Mouse (Mus musculus): Measurements from ENCODE around the gene Ube2z. TPM values are rescaled to one million over a fixed set of nuclear protein-coding genes. Genes with fewer than 3 reads are reported as not detected.
A peak's percentile ranks its signal among the peaks of the same experiment; 100 is the strongest.

The Ube2z gene
- polyA plus RNA-seq, 1 experiment from 2014 or later = 43.2 TPM

- H3K9ac ChIP-seq = peak overlapping the region; percentile 46; the same call in 1 of the 2 replicates
- no peaks in the 10 kb centered on the region for H3K27me3 ChIP-seq
- H3K9me3 ChIP-seq = no peaks in the 10 kb centered on the region
- WGBS = 64% methylated on average over 13 of the region's 13 CpGs
- H3K4me2 ChIP-seq = peak overlapping the region; percentile 58
- H3K4me1 ChIP-seq = peaks cover 14% of the 10 kb centered on the region
- peaks cover 15% of the 10 kb centered on the region for H3K36me3 ChIP-seq
- H3K27ac ChIP-seq = peak overlapping the region; percentile 76
- peak overlapping the region; percentile 83 for H3K4me3 ChIP-seq
- no peak for ATAC-seq (ENCODE audit: insufficient number of reproducible peaks, insufficient read depth, low FRiP score, low TSS enrichment, low read depth)
Measured at GRCm38 (mm10) chr11:96076221-96077105, 11.3 kb upstream of the Ube2z start.

- peak within 1 kb of the TSS; percentile 88 for H3K9ac ChIP-seq
Measured at GRCm38 (mm10) chr11:96075509-96076220, 10.5 kb upstream of the Ube2z start, which contains the start of gene Atp5g1. Gene Atp5g1, minus strand, starts transcription at chr11:96075670.

GRCm38 (mm10) chr11:96075177-96075508, 10.0 kb upstream of the Ube2z start:
- Histone ChIP-seq H3K4me3 (peak overlapping the region; percentile 83), H3K9ac (peak overlapping the region; percentile 88), H3K27me3 (no peaks in the 10 kb centered on the region), H3K36me3 (peaks cover 28% of the 10 kb centered on the region), H3K9me3 (no peaks in the 10 kb centered on the region), H3K4me2 (peak overlapping the region; percentile 90), H3K4me1 (peaks cover 14% of the 10 kb centered on the region), H3K27ac (peak overlapping the region; percentile 62)
- ATAC-seq (ENCODE audit: insufficient number of reproducible peaks, insufficient read depth, low FRiP score, low TSS enrichment, low read depth) = no peak
- under 1% methylated on average over 15 of the region's 15 CpGs for WGBS

More at GRCm38 (mm10) chr11:96075509-96076220, 10.5 kb upstream of the Ube2z start, which contains the start of gene Atp5g1:
- Histone ChIP-seq H3K4me1 (peaks cover 14% of the 10 kb centered on the region), H3K27ac (peak within 1 kb of the TSS; percentile 76), H3K4me2 (peak within 1 kb of the TSS; percentile 90), H3K27me3 (no peaks in the 10 kb centered on the region), H3K4me3 (peak within 1 kb of the TSS; percentile 83), H3K9me3 (no peaks in the 10 kb centered on the region), H3K36me3 (peaks cover 23% of the 10 kb centered on the region)
- under 1% methylated on average over 37 of the region's 37 CpGs for WGBS
- peak; percentile 96 for ATAC-seq (ENCODE audit: insufficient number of reproducible peaks, insufficient read depth, low FRiP score, low TSS enrichment, low read depth)

GRCm38 (mm10) chr11:96074351-96075176, 9.4 kb upstream of the Ube2z start:
- Histone ChIP-seq H3K9me3 (no peaks in the 10 kb centered on the region), H3K9ac (peak overlapping the region; percentile 88), H3K36me3 (peaks cover 28% of the 10 kb centered on the region), H3K27me3 (no peaks in the 10 kb centered on the region), H3K4me1 (peaks cover 14% of the 10 kb centered on the region), H3K27ac (peak overlapping the region; percentile 62; the same call in 1 of the 2 replicates), H3K4me3 (peak overlapping the region; percentile 83), H3K4me2 (peak overlapping the region; percentile 90)
- 21% methylated on average over 17 of the region's 17 CpGs for WGBS
- no peak for ATAC-seq (ENCODE audit: insufficient number of reproducible peaks, insufficient read depth, low FRiP score, low TSS enrichment, low read depth)

GRCm38 (mm10) chr11:96073295-96073993, 8.3 kb upstream of the Ube2z start:
- Histone ChIP-seq H3K9ac (peak overlapping the region; percentile 88; the same call in 1 of the 2 replicates), H3K36me3 (peaks cover 28% of the 10 kb centered on the region), H3K9me3 (no peaks in the 10 kb centered on the region), H3K27ac (no peak overlapping the region), H3K4me3 (0 out of 2 replicates have a peak overlapping the region, but pooled peaks have one; percentile 83), H3K4me1 (peaks cover 14% of the 10 kb centered on the region), H3K4me2 (peak overlapping the region; percentile 90; the same call in 1 of the 2 replicates), H3K27me3 (no peaks in the 10 kb centered on the region)
- WGBS = 81% methylated on average over 9 of the region's 9 CpGs
- ATAC-seq (ENCODE audit: insufficient number of reproducible peaks, insufficient read depth, low FRiP score, low TSS enrichment, low read depth) = no peak

- 94% methylated on average over 1 of the region's 1 CpGs for WGBS
- no peak overlapping the region for H3K9ac ChIP-seq
- no peak overlapping the region for H3K4me3 ChIP-seq
- H3K36me3 ChIP-seq = peaks cover 28% of the 10 kb centered on the region
- no peaks in the 10 kb centered on the region for H3K9me3 ChIP-seq
- no peaks in the 10 kb centered on the region for H3K27me3 ChIP-seq
- no peak overlapping the region for H3K4me2 ChIP-seq
- no peak for ATAC-seq (ENCODE audit: insufficient number of reproducible peaks, insufficient read depth, low FRiP score, low TSS enrichment, low read depth)
- no peak overlapping the region for H3K27ac ChIP-seq
- H3K4me1 ChIP-seq = peaks cover 14% of the 10 kb centered on the region
Measured at GRCm38 (mm10) chr11:96071013-96071412, 5.8 kb upstream of the Ube2z start.

GRCm38 (mm10) chr11:96070353-96070752, 5.2 kb upstream of the Ube2z start:
- Histone ChIP-seq H3K27me3 (no peaks in the 10 kb centered on the region), H3K4me3 (no peak overlapping the region), H3K36me3 (peaks cover 28% of the 10 kb centered on the region), H3K4me2 (no peak overlapping the region), H3K9ac (no peak overlapping the region), H3K9me3 (no peaks in the 10 kb centered on the region), H3K27ac (no peak overlapping the region), H3K4me1 (peaks cover 17% of the 10 kb centered on the region)
- WGBS = 83% methylated on average over 7 of the region's 7 CpGs
- no peak for ATAC-seq (ENCODE audit: insufficient number of reproducible peaks, insufficient read depth, low FRiP score, low TSS enrichment, low read depth)

- peaks cover 22% of the 10 kb centered on the region for H3K36me3 ChIP-seq
- H3K27ac ChIP-seq = no peak overlapping the region
- WGBS = 68% methylated on average over 5 of the region's 5 CpGs
- H3K4me2 ChIP-seq = no peak overlapping the region
- H3K4me3 ChIP-seq = no peak overlapping the region
- H3K9ac ChIP-seq = no peak overlapping the region
- H3K9me3 ChIP-seq = no peaks in the 10 kb centered on the region
- no peak for ATAC-seq (ENCODE audit: insufficient number of reproducible peaks, insufficient read depth, low FRiP score, low TSS enrichment, low read depth)
- peaks cover 15% of the 10 kb centered on the region for H3K4me1 ChIP-seq
- no peaks in the 10 kb centered on the region for H3K27me3 ChIP-seq
Measured at GRCm38 (mm10) chr11:96068231-96068630, 3.0 kb upstream of the Ube2z start.

GRCm38 (mm10) chr11:96064521-96065214, 520 bp downstream of the Ube2z start:
- WGBS = 1% methylated on average over 61 of the region's 64 CpGs

GRCm38 (mm10) chr11:96058309-96058708, 6.9 kb downstream of the Ube2z start:
- no peak for ATAC-seq (ENCODE audit: insufficient number of reproducible peaks, insufficient read depth, low FRiP score, low TSS enrichment, low read depth)
- H3K9ac ChIP-seq = no peak overlapping the region
- H3K9me3 ChIP-seq = no peaks in the 10 kb centered on the region
- WGBS = 90% methylated on average over 4 of the region's 4 CpGs
- H3K4me3 ChIP-seq = no peak overlapping the region
- H3K4me2 ChIP-seq = no peak overlapping the region
- peaks cover 79% of the 10 kb centered on the region for H3K36me3 ChIP-seq
- no peaks in the 10 kb centered on the region for H3K27me3 ChIP-seq
- H3K27ac ChIP-seq = no peak overlapping the region
- peaks cover 11% of the 10 kb centered on the region for H3K4me1 ChIP-seq

More at GRCm38 (mm10) chr11:96064521-96065214, 520 bp downstream of the Ube2z start:
- peaks cover 24% of the 10 kb centered on the region for H3K4me1 ChIP-seq
- H3K9me3 ChIP-seq = no peaks in the 10 kb centered on the region
- H3K27ac ChIP-seq = peak overlapping the region; percentile 81
- peak overlapping the region; percentile 96 for H3K9ac ChIP-seq
- H3K27me3 ChIP-seq = no peaks in the 10 kb centered on the region
- peaks cover 20% of the 10 kb centered on the region for H3K36me3 ChIP-seq
- H3K4me3 ChIP-seq = peak overlapping the region; percentile 94
- peak; percentile 43 for ATAC-seq (ENCODE audit: insufficient number of reproducible peaks, insufficient read depth, low FRiP score, low TSS enrichment, low read depth)
- H3K4me2 ChIP-seq = peak overlapping the region; percentile 85
